Mouse (Mus musculus) MEL (cell line): Measurements from ENCODE around the gene Phf1.

ENCODE experiments used
- BHLHE40 ChIP-seq: IDR thresholded peaks from 2 replicates; pipeline ENCODE4 v1.6.1; 2012; ENCODE audit warnings: low read depth, mild to moderate bottlenecking, inconsistent platforms, low read length, improper control_type of control experiment, borderline replicate concordance
- CTCF ChIP-seq, 3 experiments: IDR thresholded peaks in 2 of 3; conservative IDR thresholded peaks in 1 of 3; 2 replicates each; pipeline ENCODE4 v1.5.1; 2011 to 2012; ENCODE audit warnings: low read length in 3 of 3, low read depth in 2 of 3, mild to moderate bottlenecking in 2 of 3, improper control_type of control experiment in 1 of 3, inconsistent platforms in 1 of 3, mixed read lengths in 1 of 3, moderate library complexity in 1 of 3; ENCODE audit not compliant: control insufficient read depth in 1 of 3, insufficient read depth in 1 of 3, poor library complexity in 1 of 3, severe bottlenecking in 1 of 3
- E2F4 ChIP-seq: IDR thresholded peaks from 2 replicates; pipeline ENCODE4 v1.6.1; 2011; ENCODE audit warnings: low read depth, low read length, improper control_type of control experiment, borderline replicate concordance
- EP300 ChIP-seq, 2 experiments: IDR thresholded peaks; 2 replicates each; pipeline ENCODE4 v1.6.1; 2011; ENCODE audit warnings: improper control_type of control experiment in 2 of 2, low read length in 2 of 2, low read depth in 1 of 2, mild to moderate bottlenecking in 1 of 2
- GATA1 ChIP-seq: IDR thresholded peaks from 2 replicates; pipeline ENCODE4 v1.6.1; 2011; ENCODE audit warnings: low read depth, low read length, improper control_type of control experiment
- MAX ChIP-seq: IDR thresholded peaks from 2 replicates; pipeline ENCODE4 v1.6.1; 2011; ENCODE audit warnings: low read length, improper control_type of control experiment
- MEF2A ChIP-seq: IDR thresholded peaks from 2 replicates; pipeline ENCODE4 v1.6.1; 2014; ENCODE audit warnings: low read depth, mild to moderate bottlenecking, inconsistent platforms, low read length, improper control_type of control experiment; ENCODE audit not compliant: poor library complexity, insufficient replicate concordance, severe bottlenecking; ENCODE audit errors: extremely low read depth
- POLR2A ChIP-seq, 2 experiments: IDR thresholded peaks; 2 replicates each; pipeline ENCODE4 v1.6.1; 2011 to 2012; ENCODE audit warnings: low read length in 2 of 2, mild to moderate bottlenecking in 2 of 2, control low read depth in 1 of 2, improper control_type of control experiment in 1 of 2, low read depth in 1 of 2, moderate library complexity in 1 of 2; ENCODE audit not compliant: control insufficient read depth in 1 of 2, insufficient read depth in 1 of 2, poor library complexity in 1 of 2

DNA sequence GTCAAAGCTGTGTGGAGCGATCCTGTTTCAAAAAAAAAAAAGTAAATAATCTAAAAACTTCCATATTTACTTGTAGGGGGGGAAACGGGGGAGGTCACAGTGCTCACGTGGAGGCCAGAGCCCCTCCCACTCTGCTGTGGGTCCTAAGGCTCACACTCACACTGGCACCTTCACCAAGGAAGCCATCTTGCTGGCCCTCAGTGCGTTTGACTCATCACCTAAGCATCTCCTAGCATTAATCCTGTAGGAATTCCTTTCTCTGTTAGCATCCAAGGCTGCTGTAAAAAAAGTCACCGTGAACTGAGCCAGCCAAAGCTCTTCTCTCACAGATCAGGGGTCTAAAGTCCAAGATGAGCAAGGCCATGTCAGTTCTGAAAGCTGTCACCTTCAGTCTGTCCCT lies 23.5 kb downstream of the Phf1 start:
- TF ChIP-seq MEF2A (no peak), POLR2A (IDR thresholded peaks at IDR 0.05; ENCODE audit: control insufficient read depth in 1 of 2, insufficient read depth in 1 of 2, low read depth in 1 of 2, low read length in 2 of 2, poor library complexity in 1 of 2) (no peak), MAX (no peak), GATA1 (no peak), E2F4 (no peak), EP300 (IDR thresholded peaks at IDR 0.05; ENCODE audit: low read depth in 1 of 2, low read length in 2 of 2) (no peak), BHLHE40 (no peak), CTCF (IDR thresholded peaks at IDR 0.05 in 2 of 3, conservative IDR thresholded peaks at IDR 0.05 in 1 of 3; ENCODE audit: control insufficient read depth in 1 of 3, insufficient read depth in 1 of 3, low read depth in 2 of 3, low read length in 3 of 3, poor library complexity in 1 of 3, severe bottlenecking in 1 of 3) (no peak)
